Mouse (Mus musculus): Measurements from ENCODE around the gene Tjp3.

The Tjp3 gene

GRCm38 (mm10) chr10:81284189-81284588 lies 7.2 kb downstream of the Tjp3 start:
- CTCF ChIA-PET: interaction anchor here in 3 of 4 experiments (0.8 to 3.4 kb wide), 7 partner anchors 8 to 43 kb away, joined by 3 to 20 read pairs (median 4); partner anchors contain the start of genes Pip5k1c (in 2 of the 3) and Cactin (in 1 of the 3)
- POLR2A ChIA-PET: interaction anchor here in 2 of 4 experiments (0.7 to 3.4 kb wide), 21 partner anchors 9 to 224 kb away, joined by 3 to 17 read pairs (median 3); partner anchors contain the start of genes Apba3 (in 2 of the 2), Mrpl54 (in 2 of the 2), Pip5k1c (in 2 of the 2) and Atcay (in 1 of the 2)

GRCm38 (mm10) chr10:81279496-81279895 lies 11.9 kb downstream of the Tjp3 start:
- CTCF ChIA-PET: interaction anchor here (0.5 to 5.6 kb wide), 17 partner anchors 9 to 563 kb away, joined by 3 to 62 read pairs (median 3); partner anchors contain the start of genes Tjp3 (in 3 of the 4) and Pip5k1c (in 1 of the 4)
- POLR2A ChIA-PET: interaction anchor here in 3 of 4 experiments (0.7 to 3.3 kb wide), 20 partner anchors 9 to 186 kb away, joined by 3 to 39 read pairs (median 4); partner anchors contain the start of genes Pip5k1c (in 3 of the 3), Apba3 (in 2 of the 3), Mrpl54 (in 2 of the 3) and Cactin (in 1 of the 3)

GRCm38 (mm10) chr10:81277676-81278075 lies 13.7 kb downstream of the Tjp3 start:
- CTCF ChIA-PET: interaction anchor here in 2 of 4 experiments (0.6 to 5.6 kb wide), 5 partner anchors 13 to 273 kb away, joined by 3 to 62 read pairs (median 3); partner anchors contain the start of genes Pip5k1c (in 2 of the 2) and Tjp3 (in 1 of the 2)
- POLR2A ChIA-PET: interaction anchor here in 3 of 4 experiments (0.8 to 3.3 kb wide), 15 partner anchors 10 to 948 kb away, joined by 3 to 39 read pairs (median 3); partner anchors contain the start of genes Apba3 (in 2 of the 3), Mrpl54 (in 2 of the 3), Eef2 (in 1 of the 3) and Pip5k1c (in 1 of the 3)

GRCm38 (mm10) chr10:81273842-81274241 lies 17.5 kb downstream of the Tjp3 start:
- POLR2A ChIA-PET: interaction anchor here in 2 of 4 experiments (1.0 to 1.9 kb wide), 4 partner anchors 10 to 24 kb away, joined by 3 to 7 read pairs (median 4); partner anchors contain the start of gene Pip5k1c (in 1 of the 2)
- CTCF ChIA-PET: interaction anchor here in 3 of 4 experiments (1.1 to 1.9 kb wide), 5 partner anchors 15 to 176 kb away, joined by 3 to 9 read pairs (median 3); no protein-coding TSS in a partner anchor

- POLR2A ChIA-PET: no interaction called here
- CTCF ChIA-PET: interaction anchor here in 2 of 4 experiments (0.6 to 1.9 kb wide), 4 partner anchors 16 to 231 kb away, joined by 3 to 9 read pairs (median 5); partner anchors contain the start of gene Nfic (in 1 of the 2)
Measured at GRCm38 (mm10) chr10:81272356-81272755, 19.0 kb downstream of the Tjp3 start.

GRCm38 (mm10) chr10:81268643-81269412 lies 22.6 kb downstream of the Tjp3 start:
- CTCF ChIA-PET: interaction anchor here in 3 of 4 experiments (0.8 to 2.2 kb wide), 16 partner anchors 10 to 408 kb away, joined by 3 to 18 read pairs (median 5); partner anchors contain the start of genes Hmg20b (in 1 of the 3), Pip5k1c (in 1 of the 3) and Tjp3 (in 1 of the 3)
- POLR2A ChIA-PET: interaction anchor here in 3 of 4 experiments (0.5 to 6.3 kb wide), 42 partner anchors 9 to 1754 kb away, joined by 3 to 58 read pairs (median 4); partner anchors contain the start of genes Pip5k1c (in 3 of the 3), Cactin (in 2 of the 3), Tjp3 (in 2 of the 3) and Eef2 (in 1 of the 3)

GRCm38 (mm10) chr10:81268056-81268455 lies 23.3 kb downstream of the Tjp3 start:
- ChIA-PET POLR2A (interaction anchor here (0.5 to 6.3 kb wide), 52 partner anchors 9 to 338 kb away, joined by 3 to 58 read pairs (median 4); partner anchors contain the start of genes Pip5k1c (in 3 of the 4), Cactin (in 2 of the 4), Fzr1 (in 2 of the 4) and Map2k2 (in 2 of the 4)), CTCF (interaction anchor here in 3 of 4 experiments (0.8 to 2.2 kb wide), 20 partner anchors 12 to 407 kb away, joined by 3 to 18 read pairs (median 4); partner anchors contain the start of genes Pip5k1c (in 3 of the 3), Atcay (in 2 of the 3), Hmg20b (in 1 of the 3) and Tjp3 (in 1 of the 3))

GRCm38 (mm10) chr10:81266211-81267105 lies 24.9 kb downstream of the Tjp3 start, which contains the start of the genes Mrpl54 and Apba3:
TSS of gene Mrpl54 (minus strand) at chr10:81266934.
TSS of gene Apba3 (plus strand) at chr10:81266960.
- ChIA-PET POLR2A (interaction anchor here in 3 of 4 experiments (0.5 to 6.3 kb wide), 46 partner anchors 8 to 337 kb away, joined by 3 to 58 read pairs (median 4); partner anchors contain the start of genes Eef2 (in 2 of the 3), Map2k2 (in 2 of the 3), Pip5k1c (in 2 of the 3) and Tjp3 (in 2 of the 3)), CTCF (interaction anchor here (0.5 to 2.2 kb wide), 15 partner anchors 22 to 216 kb away, joined by 3 to 13 read pairs (median 4); partner anchors contain the start of genes Atcay (in 1 of the 4), Celf5 (in 1 of the 4), Pip5k1c (in 1 of the 4) and Tjp3 (in 1 of the 4))

- CTCF ChIA-PET: interaction anchor here in 3 of 4 experiments (0.5 to 1.8 kb wide), 7 partner anchors 10 to 217 kb away, joined by 3 to 4 read pairs (median 3); partner anchors contain the start of genes Atcay (in 2 of the 3) and Celf5 (in 1 of the 3)
- POLR2A ChIA-PET: interaction anchor here (0.6 to 4.6 kb wide), 22 partner anchors 9 to 1592 kb away, joined by 3 to 39 read pairs (median 4); partner anchors contain the start of genes Cactin (in 1 of the 4) and Pip5k1c (in 1 of the 4)
Measured at GRCm38 (mm10) chr10:81265540-81265939, 25.8 kb downstream of the Tjp3 start.

GRCm38 (mm10) chr10:81261025-81261424 lies 30.4 kb downstream of the Tjp3 start:
- ChIA-PET POLR2A (interaction anchor here in 1 of 4 experiments (1.0 kb wide), 1 partner anchor 247 kb away, joined by 3 read pairs; no protein-coding TSS in a partner anchor), CTCF (interaction anchor here in 1 of 4 experiments (1.9 kb wide), 1 partner anchor 17 kb away, joined by 4 read pairs; no protein-coding TSS in a partner anchor)

GRCm38 (mm10) chr10:81259225-81259884 lies 32.0 kb downstream of the Tjp3 start:
- ChIA-PET POLR2A (interaction anchor here in 3 of 4 experiments (0.8 to 2.6 kb wide), 16 partner anchors 9 to 153 kb away, joined by 3 to 6 read pairs (median 3); partner anchors contain the start of genes 4930404N11Rik (in 1 of the 3), Cactin (in 1 of the 3), Map2k2 (in 1 of the 3) and Pip5k1c (in 1 of the 3)), CTCF (interaction anchor here (0.6 to 3.5 kb wide), 15 partner anchors 15 to 259 kb away, joined by 3 to 22 read pairs (median 3); partner anchors contain the start of genes Pip5k1c (in 2 of the 4), Atcay (in 1 of the 4) and Hmg20b (in 1 of the 4))

- ChIA-PET POLR2A (interaction anchor here (0.5 to 2.6 kb wide), 21 partner anchors 9 to 234 kb away, joined by 3 to 13 read pairs (median 3); partner anchors contain the start of genes 4930404N11Rik (in 1 of the 4), Apba3 (in 1 of the 4), Atcay (in 1 of the 4) and Mrpl54 (in 1 of the 4)), CTCF (interaction anchor here (0.6 to 3.5 kb wide), 13 partner anchors 13 to 357 kb away, joined by 3 to 22 read pairs (median 4); partner anchors contain the start of genes Hmg20b (in 1 of the 4), Map2k2 (in 1 of the 4) and Timm13 (in 1 of the 4))
Measured at GRCm38 (mm10) chr10:81257158-81258039, 34.0 kb downstream of the Tjp3 start.

- ChIA-PET CTCF (interaction anchor here in 1 of 4 experiments (1.0 to 1.4 kb wide), 3 partner anchors 10 to 15 kb away, joined by 3 to 4 read pairs (median 4); no protein-coding TSS in a partner anchor), POLR2A (interaction anchor here in 2 of 4 experiments (1.2 to 1.4 kb wide), 4 partner anchors 9 to 13 kb away, joined by 3 to 5 read pairs (median 4); no protein-coding TSS in a partner anchor)
Measured at GRCm38 (mm10) chr10:81254886-81255285, 36.5 kb downstream of the Tjp3 start.
